Mouse (Mus musculus) frontal cortex, postnatal 25 days (tissue): ENCODE results near the gene Nxph4.

Experiments
- DNase-seq, 2 experiments: peaks; one replicate each; pipeline ENCODE4 v3.0.0; 2022; ENCODE audit warnings: low spot score in 2 of 2

Nxph4 gene

DNA sequence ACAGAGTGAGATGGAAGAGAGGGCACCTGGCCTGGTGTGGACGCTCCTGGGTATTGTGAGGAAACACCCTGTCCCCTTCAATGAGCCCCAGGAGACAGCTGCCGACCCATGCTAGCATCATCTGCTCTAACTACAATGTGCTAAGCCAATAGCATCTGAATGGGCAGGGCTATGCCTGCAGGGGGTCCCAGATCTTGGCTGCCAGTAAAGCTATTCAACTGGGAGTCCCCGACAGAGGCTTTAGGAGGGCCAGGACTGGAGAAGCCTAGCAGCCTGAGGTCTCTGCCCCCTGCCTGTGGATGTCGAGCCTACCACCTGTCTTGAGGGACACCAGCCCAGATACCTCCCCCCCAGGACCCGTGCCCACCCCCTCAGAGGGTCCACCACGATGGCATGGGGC is 8.4 kb upstream of the Nxph4 start:
- DNase-seq, result no peak

- DNase-seq, result no peak
Observed at GRCm38 (mm10) chr10:127542084-127542483, 7.7 kb upstream of the Nxph4 start.

DNA sequence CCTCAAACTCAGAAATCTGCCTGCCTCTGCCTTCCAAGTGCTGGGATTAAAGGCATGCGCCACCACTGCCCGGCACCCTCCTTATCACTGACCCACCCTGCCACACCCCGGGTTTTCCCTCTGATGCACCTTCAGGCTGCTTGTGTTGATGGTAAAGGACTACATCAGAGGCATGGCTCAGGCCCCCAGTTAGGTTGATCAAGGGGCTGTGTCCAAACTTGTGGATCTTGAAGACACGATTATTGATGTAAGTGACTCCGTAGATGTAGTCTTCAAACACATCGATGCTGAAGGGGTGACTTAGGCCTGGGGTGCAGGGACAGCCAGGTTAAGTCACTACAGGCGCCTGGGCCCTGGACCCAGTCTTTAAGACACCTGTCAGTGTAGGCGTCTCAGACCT is 7.2 kb upstream of the Nxph4 start:
- no peak for DNase-seq

DNA sequence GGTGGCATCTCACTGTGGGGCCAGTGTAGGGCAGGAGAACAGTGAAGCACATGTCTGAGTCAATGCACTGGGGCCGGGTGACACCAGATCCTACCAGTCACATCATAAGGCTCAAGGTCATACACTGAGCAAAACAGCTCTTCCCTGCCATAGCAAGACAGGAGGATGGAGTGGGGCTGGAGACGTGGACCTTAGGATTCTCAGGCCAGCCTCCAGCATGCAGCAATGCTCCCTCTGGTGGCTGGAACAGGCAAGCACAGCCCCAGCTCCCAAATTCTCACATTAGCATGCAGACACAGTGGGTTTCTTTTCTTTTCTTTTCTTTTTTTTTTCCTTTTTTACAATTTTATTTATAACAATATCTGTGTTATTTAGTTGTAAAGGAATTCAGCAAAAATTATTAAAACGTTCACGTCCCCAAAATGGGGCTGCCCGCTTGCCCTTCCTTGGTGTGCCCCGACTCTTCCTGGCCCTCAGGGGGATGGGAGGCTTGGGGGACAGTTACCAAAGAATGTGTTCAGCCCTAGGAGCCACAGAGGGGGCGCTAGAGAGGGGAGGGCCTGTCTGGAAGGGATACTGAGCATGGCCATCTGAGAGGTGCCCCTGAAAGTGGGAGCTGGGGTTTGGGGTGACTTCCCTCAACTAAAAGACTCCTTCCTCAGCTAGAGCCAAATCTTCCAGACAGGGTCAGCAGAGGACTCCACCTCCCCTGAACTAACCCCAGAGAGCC is 3.7 kb upstream of the Nxph4 start:
- peak; percentile 73 to 76 for DNase-seq

GRCm38 (mm10) chr10:127536586-127537314 is 2.4 kb upstream of the Nxph4 start:
- peak in 1 of 2 experiments; percentile 45 for DNase-seq

DNA sequence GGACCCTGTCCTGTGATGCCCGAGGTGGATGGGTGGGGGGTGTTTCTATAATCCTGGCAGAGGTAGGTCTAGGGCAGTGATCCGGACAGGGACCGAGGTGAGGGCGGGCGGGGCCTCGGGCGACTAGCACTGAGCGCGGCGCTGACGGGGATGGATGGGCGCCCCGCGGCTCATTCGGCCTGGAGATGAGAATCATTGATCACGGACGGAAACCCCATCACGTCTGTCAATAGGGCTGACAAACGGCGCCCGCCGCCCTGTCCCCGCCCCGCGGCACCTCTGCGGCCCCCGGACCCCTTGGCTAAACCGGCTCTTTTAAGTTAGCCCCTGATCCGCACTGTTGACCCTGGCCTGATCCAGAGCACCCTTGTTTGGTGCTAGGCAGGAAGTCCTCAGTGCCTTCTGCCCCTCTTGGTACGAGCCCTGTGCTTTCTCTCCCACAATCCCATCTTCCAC is 598 bp upstream of the Nxph4 start:
- DNase-seq, result no peak

GRCm38 (mm10) chr10:127531548-127531947 is 2.8 kb downstream of the Nxph4 start:
- DNase-seq, result no peak

- DNase-seq, result no peak
Observed at GRCm38 (mm10) chr10:127530945-127531344, 3.4 kb downstream of the Nxph4 start.

GRCm38 (mm10) chr10:127527481-127527880 is 6.9 kb downstream of the Nxph4 start:
- no peak for DNase-seq

DNA sequence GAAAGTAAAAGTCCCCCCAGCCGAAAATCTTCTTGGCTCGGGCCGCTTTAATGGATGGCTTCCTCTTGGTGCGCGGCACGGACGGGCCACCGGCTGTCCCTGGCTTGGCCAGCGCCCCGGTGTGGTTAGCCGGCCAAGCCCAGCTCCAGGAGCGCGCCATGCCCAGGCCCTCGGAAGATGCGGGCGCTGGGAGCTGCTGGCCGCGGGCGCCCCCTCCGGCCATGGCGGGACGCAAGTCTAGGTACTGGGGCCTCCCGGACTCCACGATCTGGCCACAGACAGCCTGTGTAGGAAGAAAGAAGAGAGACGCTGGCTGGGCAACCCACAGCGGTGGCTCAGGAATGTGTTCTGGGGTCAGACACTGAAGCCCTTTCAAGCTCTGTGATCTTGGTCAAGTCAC is 7.7 kb downstream of the Nxph4 start:
- DNase-seq, result no peak

GRCm38 (mm10) chr10:127526048-127526447 is 8.3 kb downstream of the Nxph4 start:
- no peak for DNase-seq

DNA sequence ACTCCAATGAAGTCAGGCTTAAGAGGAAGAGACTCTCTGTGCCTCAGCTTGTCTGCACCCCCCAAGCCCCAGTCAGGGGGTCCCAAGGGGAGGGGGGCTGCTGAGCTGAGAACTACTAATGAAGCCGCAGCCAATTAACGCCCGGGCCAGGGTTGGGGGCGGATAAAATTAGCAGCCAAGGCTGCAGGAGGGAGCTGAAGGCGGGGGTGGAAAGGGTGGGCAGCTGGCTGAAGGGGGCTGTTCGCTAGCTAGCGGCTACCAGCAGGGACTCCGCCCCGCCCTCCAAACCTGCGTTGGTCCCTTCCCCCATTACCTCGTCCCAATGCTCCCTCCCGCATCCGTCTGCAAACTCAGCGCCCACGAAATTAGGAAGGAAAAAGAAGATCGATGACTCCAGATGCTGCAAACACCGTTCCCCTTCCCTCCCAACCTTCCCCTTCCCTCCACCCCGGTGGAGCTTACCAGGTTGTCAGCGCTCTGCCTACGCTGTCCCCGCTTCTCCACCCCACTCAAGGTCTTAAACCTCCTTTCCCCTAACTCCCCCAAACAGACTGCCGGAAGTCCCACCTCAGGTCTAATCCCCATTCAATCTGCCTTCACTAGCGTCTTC is 9.6 kb downstream of the Nxph4 start:
- DNase-seq, result no peak

- peak; percentile 70 to 77 for DNase-seq
Observed at GRCm38 (mm10) chr10:127522088-127522581, 12.2 kb downstream of the Nxph4 start, which contains the start of gene Shmt2. Shmt2 (minus strand) TSS chr10:127522444.

GRCm38 (mm10) chr10:127521611-127522080 is 12.7 kb downstream of the Nxph4 start:
- DNase-seq, result no peak

- DNase-seq, result no peak
Observed at GRCm38 (mm10) chr10:127520714-127521357, 13.5 kb downstream of the Nxph4 start.

DNA sequence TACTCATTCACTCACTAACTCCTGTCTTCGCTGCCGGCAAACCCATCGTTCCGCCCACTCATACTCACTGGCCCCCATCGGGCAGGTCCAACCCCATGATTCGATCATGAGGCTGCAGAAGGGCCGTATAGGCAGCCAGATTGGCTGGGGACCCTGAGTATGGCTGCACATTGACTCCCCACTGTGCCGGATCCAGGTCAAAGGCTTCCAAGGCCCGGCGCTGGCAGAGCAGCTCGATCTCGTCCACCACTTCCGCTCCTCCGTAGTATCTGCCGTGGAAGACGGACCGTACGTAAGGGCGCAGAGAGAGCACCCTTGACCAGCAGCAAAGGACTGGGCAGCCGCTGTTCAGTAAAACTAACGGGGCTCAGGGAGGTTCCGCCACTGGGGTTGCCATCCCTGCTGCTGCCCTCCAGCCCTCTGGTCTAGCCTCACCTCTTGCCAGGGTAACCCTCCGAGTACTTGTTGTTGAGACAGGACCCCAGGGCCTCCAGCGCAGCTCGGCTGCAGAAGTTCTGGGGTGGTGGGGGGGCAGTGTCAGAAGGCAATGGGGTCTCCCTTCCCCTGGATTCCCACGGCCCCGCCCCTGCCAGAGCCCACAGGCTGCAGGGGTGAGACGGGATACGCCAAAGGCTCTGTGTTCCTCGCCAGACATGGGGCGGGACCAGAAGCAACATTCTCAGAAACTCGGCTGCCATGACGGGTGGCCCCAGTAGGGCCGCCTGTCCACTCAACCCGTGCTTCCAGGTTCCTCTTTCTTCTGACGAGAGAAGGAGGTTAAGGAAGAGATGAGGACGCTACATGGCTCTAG is 14.3 kb downstream of the Nxph4 start:
- no peak for DNase-seq

DNA sequence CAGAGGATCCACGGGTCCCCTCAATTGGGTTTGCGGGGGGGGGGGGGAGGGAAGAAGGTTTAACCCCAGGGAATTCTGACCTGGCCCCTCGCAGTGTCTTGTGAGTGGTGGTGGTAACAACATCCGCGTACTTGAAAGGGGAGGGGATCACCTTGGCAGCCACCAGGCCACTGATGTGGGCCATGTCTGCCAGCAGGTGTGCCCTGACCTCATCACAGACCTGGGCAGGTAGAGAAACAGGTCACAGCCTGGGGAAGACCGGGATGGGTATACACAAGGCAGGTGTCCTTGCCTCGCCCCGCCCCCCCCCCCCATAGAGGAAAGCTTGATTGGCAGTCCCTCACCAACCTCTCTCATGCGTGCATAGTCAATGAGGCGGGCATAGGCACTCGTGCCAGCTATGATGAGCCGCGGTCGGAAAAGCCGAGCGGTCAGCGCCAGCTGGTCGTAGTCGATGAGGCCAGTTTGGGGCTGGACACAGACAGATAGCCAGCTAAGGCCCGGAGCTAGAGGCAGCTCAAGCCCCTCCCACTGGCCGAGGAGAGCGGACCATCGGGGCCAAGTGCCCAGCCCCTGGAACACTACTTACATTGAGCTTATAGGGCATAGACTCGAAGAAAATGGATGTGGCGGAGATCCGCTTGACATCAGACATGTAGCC is 15.2 kb downstream of the Nxph4 start:
- no peak for DNase-seq

DNA sequence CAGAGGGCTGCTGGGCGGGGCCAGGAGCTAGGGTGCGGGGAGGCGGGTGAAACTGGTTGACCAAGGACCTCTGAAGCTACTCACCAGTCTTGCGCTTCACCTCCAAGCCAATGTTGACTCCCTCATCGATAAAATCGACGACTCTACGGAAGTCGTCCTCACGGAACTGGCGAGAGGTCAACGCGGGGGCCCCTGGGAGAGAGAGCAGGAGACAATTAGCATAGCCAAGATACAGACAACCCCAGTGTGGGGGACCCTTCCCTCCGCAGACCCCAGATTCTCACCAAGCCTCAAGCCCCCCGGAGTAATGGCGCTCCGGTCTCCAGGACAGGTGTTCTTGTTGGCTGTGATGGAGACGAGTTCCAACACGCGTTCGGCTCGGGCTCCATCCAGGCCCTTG is 16.4 kb downstream of the Nxph4 start:
- no peak for DNase-seq

- no peak for DNase-seq
Observed at GRCm38 (mm10) chr10:127516576-127517260, 17.6 kb downstream of the Nxph4 start.

DNA sequence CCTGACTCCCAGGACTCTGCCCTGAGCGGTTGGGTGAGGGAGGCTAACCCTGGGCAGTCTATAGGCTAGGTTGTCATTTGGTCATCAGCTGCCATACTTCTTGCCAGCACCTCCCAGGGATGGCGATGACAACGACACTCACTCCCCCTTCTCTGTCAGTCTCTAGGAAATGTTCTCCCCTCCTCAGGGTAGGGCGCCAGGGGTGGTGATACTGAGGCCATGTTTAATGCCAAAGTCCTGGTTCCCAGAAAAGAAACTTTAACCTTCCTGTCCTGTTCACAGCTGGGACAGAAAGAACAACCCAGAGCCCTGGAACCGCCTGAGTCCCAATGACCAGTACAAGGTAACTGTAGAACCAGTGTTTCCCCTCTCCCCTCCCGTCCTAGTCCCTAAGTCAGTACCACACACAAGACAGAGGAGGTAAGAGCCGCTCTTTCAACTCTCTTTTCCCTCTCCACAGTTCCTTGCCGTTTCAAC is 18.3 kb downstream of the Nxph4 start:
- no peak for DNase-seq
